Mouse (Mus musculus): ENCODE measurements around the gene Miga1.
A peak's percentile ranks its signal among the peaks of the same experiment; 100 is the strongest.

Miga1 gene

DNA sequence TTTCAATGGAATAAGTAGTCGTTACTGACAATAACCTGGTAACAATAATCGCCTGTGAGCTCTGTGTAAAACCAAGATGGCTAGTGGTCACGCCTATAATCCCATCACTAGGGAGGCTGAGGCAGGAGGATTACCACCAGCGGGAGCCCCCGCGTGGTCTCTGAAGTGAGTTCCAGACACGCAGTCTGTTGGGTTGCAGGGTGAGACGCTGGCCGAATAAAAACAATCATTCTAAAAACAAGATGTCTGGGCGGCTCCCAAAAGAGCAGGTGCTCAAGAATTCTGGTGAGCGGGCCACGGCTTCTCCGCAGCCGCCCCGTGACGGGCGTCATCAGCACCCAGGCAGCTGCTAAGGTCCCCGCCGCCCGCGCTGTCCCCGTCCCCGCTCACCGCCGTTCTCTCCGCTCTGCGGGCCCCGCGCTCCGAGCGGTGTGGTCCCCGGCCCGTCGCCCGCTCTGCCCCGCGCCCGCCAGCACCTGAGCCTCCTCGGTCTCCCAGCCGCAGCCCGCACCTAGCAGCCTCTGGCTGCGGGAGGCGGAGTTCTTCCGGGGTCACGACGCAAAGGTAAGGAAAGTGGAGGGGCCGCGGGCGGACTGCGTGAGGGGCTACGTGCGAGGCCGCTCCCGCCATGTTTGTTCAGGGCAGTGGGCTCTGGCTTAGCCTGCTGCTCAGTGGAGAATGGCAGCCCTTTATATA is at the start of gene Miga1:
Miga1 (minus strand) TSS at position 546 of the 696 bp plus-strand sequence.
- peak; percentile 84 for DNase-seq (ENCODE audit: extremely low spot score)

DNA sequence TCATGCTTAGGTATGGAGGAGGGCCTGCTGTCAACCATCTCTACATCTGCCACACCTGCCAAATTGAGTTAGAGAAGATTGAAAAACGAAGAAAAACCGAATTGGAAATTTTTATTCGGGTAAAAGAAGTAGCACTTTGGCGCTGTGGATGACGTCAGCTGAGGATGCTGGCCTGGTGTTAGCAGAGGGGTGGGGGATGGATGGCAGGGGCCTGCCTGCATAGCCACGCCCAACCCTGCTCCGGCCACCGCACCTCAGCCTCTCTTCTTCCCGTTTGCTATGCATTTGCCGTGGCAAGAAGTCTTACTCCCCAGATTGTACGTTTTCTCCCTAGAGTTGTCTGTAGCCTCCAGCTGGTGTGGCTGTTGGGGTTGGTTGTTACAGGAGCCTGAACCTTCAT is 43.9 kb upstream of the Miga1 start:
- no peak for DNase-seq (ENCODE audit: extremely low spot score)

DNA sequence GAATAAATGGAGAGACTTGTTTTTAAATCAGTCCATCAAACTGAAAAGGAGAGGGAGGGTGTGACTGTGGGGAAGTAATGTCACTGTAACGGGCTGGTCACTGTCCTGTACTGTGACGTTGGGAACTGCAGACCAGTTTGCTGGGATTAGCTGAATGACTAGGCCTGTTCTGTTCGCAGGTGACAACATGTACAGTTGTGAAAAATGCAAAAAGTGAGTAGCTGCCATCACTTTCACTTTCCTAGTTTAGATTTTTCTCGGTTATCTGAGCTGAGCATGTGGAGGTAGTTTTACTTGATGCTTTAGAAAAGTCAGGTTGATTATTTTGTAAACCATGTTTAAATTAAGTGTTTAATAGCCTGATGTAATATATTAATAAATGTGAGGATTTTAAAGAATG is 35.9 kb upstream of the Miga1 start:
- DNase-seq (ENCODE audit: extremely low spot score), result no peak

DNA sequence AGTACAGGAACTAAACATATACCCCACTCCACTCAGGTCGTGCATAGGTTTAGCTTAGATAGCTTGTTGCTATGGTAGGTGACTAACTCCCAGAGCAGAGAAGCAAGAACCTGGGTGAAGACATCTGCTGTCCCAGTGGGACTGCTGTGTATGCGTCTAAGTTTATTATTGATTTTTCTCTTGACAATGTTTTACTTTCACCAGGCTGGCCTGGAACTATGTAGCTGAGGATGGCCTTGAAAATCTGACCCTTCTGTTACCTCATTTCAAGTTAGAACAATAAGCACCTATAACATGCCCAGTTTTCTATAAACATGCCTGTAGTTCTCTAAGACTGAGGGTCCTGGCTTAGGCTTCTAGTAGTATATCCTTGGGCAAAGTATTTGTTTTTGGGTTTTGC is 24.0 kb upstream of the Miga1 start:
- DNase-seq (ENCODE audit: extremely low spot score), result no peak

DNA sequence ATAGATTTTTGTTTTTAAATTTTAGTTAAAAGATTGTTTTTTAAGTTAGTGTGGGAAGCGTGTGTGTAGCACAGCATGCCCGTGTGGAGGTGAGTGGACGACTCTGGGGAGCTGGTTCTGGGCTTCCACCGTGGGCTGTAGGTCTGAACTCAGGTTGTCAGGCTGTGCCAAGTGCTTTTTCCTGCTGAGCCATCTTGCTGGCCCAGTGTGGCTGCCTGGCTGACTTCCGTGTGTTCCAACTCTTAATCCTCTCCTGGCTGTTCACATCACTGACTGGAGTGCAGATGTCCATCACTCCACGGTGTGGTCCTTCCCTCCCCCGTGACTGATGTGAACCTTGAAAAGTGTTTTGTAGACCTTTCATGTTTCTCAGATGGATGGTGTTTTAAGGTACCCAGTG is 18.9 kb upstream of the Miga1 start:
- DNase-seq (ENCODE audit: extremely low spot score), result no peak

DNA sequence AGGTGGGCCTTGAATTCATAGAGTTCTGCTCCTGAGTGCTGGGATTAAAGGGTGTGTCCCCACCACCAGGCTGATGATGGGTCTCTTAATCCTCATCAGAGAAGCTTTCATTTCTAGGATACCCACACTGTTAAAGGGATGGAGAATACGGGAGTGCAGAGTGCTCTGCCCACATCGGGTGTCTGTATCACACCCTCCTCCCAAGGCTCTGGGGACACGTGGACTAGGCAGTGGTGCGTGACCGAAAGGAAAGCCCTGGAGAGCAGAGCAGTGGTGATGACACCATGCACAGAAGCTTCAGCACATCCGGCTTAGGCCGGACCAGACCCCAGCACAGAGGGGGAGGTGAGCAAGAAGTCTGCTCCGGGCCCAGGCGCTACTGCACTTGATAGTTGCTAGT is 16.5 kb upstream of the Miga1 start:
- no peak for DNase-seq (ENCODE audit: extremely low spot score)

DNA sequence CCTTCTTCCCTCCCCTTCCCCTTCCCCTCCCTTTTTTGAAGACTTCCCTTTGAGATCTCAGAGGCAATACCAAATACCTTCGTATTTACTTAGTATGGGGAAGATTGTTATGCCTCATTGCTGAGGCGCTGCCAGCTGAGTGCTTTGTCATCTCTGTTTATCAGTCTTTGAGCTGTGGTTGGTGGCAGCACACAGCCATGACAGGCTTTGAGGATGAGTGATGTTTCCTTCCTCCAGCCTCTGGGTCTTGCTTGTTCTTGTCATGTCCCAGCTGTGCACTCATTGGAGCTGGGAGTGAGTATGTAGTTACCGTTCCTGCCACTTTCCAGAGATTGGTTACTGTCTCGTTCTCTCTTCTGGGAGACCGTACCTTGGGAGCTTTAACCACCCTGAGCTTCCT is 15.2 kb upstream of the Miga1 start:
- no peak for DNase-seq (ENCODE audit: extremely low spot score)

DNA sequence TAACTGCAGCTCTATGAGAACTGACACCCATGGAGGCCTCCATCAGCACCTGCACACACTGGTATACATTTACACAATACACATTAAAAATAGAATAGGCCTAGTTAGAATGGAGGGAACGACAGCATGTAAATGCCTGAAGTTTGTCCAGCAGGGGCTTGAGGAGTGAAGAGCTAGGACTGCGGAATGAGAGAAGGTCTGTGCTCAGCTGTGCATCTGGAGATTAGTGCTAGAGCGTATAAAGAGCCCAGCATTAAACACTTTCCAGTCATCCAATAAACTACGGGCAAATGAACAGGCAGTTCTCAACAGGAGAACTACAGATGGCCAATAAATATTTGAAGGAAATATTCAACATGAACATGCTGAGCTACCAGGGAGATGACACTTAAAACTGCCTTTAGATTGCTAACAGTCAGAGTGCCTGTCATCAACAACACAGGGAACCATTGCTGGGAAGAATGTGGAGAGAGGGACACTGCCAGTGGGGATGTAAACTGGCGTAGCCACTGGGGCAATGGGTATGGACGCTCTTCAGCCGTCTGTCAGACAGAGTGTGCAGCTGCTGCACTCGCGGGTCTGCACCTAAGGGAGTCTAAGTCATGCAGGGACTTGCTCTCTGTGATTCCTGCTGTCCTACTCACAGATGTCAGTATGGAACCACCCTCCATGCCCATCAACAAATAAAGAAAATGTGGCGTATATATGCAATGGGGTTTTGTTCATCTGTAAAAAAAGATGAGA is 13.4 kb upstream of the Miga1 start:
- no peak for DNase-seq (ENCODE audit: extremely low spot score)

GRCm38 (mm10) chr3:152352289-152352688 is 12.1 kb upstream of the Miga1 start:
- DNase-seq (ENCODE audit: extremely low spot score), result no peak

GRCm38 (mm10) chr3:152350966-152351365 is 10.8 kb upstream of the Miga1 start:
- no peak for DNase-seq (ENCODE audit: extremely low spot score)

GRCm38 (mm10) chr3:152350431-152350830 is 10.2 kb upstream of the Miga1 start:
- no peak for DNase-seq (ENCODE audit: extremely low spot score)

- DNase-seq (ENCODE audit: extremely low spot score), result no peak
These were observed 8.0 kb upstream of the Miga1 start for GRCm38 (mm10) chr3:152348011-152348830.

GRCm38 (mm10) chr3:152347227-152347626 is 7.0 kb upstream of the Miga1 start:
- no peak for DNase-seq (ENCODE audit: extremely low spot score)

GRCm38 (mm10) chr3:152346633-152347141 is 6.5 kb upstream of the Miga1 start:
- no peak for DNase-seq (ENCODE audit: extremely low spot score)

- peak; percentile 93 for DNase-seq (ENCODE audit: extremely low spot score)
These were observed 5.8 kb upstream of the Miga1 start, which contains the start of gene Usp33 for GRCm38 (mm10) chr3:152345732-152346632. Gene Usp33, plus strand, starts transcription at chr3:152346478.

- no peak for DNase-seq (ENCODE audit: extremely low spot score)
These were observed 2.8 kb upstream of the Miga1 start for GRCm38 (mm10) chr3:152342961-152343517.

DNA sequence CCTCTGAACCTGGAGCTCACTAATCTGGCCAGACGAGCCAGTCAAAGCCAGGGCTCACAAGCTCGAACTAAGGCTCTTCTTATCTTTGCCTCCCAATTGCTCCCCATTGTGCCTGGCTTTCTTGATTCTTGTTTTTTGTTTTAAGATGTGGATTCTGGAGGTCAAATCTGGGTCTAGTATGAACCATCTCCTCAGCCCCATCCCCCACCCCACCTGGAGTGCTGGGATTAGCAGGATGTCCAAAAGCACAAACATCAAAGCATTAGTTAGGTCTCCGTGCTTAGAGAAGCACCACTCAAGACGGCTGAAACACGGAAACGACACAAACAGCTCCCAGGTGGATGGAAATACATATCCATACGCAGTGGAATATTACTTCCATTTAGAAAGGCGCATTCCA is 4.1 kb downstream of the Miga1 start:
- DNase-seq (ENCODE audit: extremely low spot score), result no peak

GRCm38 (mm10) chr3:152333641-152334040 is 6.6 kb downstream of the Miga1 start:
- no peak for DNase-seq (ENCODE audit: extremely low spot score)

GRCm38 (mm10) chr3:152332545-152333300 is 7.5 kb downstream of the Miga1 start:
- no peak for DNase-seq (ENCODE audit: extremely low spot score)

- DNase-seq (ENCODE audit: extremely low spot score), result no peak
These were observed 8.1 kb downstream of the Miga1 start for GRCm38 (mm10) chr3:152332104-152332503.
